Mouse (Mus musculus): ENCODE measurements around the gene B3galt1.

Gene B3galt1

DNA sequence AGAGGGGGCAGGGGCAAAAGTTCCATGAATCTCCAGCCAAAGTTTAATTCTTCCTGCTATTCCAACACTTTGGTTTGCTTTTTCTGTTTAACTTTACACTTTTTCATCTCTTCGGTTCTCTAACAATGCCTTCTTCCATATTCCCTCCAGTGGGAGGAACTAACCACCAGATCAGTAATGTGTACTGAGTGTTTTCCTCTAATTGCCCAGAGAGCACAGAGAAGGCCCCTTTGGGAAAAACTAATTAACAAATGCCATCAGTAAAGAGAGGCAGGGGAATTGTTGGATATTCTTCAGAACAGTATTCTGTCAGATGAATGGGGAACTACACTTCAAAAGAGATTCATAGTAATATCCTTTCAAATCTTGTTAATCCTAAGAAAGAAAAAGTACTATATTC is 338.1 kb downstream of the B3galt1 start:
- no peak for DNase-seq (ENCODE audit: extremely low read depth, low read depth, low spot score)

DNA sequence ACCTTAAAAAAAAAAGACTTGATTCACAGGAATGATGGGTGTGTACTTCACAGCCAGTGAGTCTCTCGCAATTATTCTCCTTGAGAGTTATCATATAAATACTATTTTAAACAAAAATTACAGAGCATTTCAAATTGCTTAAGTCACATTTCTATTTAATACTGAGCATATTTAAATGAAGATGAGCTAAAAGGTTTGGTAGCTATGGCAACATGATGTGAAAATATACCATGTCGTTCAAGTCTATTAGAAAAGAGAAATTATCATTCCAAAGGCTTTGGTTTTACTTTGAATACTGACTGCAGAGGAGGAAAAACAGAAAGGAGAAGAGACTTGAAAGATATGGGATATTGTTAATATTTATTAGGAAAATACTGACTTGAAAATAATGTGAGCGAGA is 366.3 kb downstream of the B3galt1 start:
- DNase-seq (ENCODE audit: extremely low read depth, low read depth, low spot score), result no peak

- no peak for DNase-seq (ENCODE audit: extremely low read depth, low read depth, low spot score)
Measured at GRCm38 (mm10) chr2:67948408-67948807, 382.7 kb downstream of the B3galt1 start.

DNA sequence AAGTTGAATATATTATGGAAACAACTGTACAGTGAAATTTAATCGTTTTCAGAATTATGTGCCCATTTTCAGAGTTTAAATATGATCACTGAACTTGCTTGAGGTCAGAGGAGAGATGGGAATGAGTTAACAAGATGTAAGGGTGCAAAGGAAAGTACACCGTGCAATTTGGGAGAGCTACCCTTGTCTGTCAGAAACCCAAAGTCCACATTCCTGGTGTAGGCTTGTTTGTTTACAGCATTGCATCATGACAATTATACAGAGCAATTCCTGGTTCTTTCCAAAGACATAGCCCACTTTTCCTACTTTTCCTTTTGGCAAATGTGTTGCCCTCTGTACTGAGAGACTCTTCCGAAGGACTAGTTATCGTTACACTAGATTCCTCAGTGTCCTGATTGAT is 390.5 kb downstream of the B3galt1 start:
- no peak for DNase-seq (ENCODE audit: extremely low read depth, low read depth, low spot score)

DNA sequence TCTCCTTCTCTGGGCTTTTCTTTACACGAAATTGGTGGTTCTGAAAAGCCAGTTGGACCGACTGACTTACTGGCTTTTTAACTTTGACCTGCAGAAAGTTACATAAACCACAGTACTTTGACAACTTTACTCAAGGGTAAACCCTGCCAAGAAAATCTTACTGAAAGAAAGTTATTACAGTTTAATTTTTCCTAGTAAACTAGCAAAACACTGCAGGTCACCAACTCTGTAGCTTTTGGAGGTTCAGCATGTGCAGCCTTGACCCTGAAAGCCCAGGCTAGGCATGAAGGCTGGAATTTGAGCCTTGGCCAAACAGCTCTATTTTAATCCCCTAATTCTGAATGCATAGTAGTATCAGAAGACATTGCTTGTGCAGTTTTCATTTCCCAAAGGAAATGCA is 391.9 kb downstream of the B3galt1 start:
- no peak for DNase-seq (ENCODE audit: extremely low read depth, low read depth, low spot score)

DNA sequence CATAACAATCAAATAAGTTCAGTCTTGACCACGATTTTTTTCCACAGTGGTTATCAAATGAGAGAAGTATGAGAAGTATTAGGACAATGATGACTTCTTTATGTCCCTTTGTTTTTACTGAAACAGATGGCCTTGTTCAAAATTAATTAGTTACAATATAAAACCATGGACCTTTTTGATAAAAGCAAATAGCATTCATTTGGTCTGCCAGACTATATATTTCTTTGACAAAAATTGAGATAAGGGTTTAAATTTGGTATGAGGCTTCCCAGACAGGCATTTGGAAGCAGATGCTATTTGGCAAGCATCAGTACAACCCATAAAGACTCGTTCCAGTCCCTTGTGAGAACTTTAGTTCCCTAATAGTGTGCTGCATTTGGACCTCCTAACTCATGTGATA is 395.0 kb downstream of the B3galt1 start:
- DNase-seq (ENCODE audit: extremely low read depth, low read depth, low spot score), result no peak

GRCm38 (mm10) chr2:67968812-67969211 is 403.1 kb downstream of the B3galt1 start:
- DNase-seq (ENCODE audit: extremely low read depth, low read depth, low spot score), result no peak

GRCm38 (mm10) chr2:67971091-67971490 is 405.4 kb downstream of the B3galt1 start:
- DNase-seq (ENCODE audit: extremely low read depth, low read depth, low spot score), result no peak

DNA sequence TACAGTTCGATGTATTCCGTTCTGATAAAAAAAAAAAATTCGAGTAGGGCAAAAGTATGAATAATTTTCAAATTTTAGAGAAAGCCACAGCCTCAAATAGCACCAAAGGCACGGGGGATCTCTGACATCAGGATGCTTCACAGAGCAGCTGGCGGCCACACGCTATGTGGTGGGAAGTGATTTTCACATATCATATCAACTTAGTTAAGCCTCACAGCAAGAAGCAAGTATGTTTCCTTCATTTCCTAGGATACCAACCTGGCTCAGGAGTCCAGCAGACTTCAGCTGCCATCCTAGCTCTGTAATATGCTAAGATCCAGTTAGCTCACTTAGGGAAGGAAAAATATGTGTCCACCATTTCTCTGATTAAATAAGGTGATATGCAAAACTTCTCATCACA is 405.9 kb downstream of the B3galt1 start:
- no peak for DNase-seq (ENCODE audit: extremely low read depth, low read depth, low spot score)

GRCm38 (mm10) chr2:67975764-67976163 is 410.1 kb downstream of the B3galt1 start:
- no peak for DNase-seq (ENCODE audit: extremely low read depth, low read depth, low spot score)

DNA sequence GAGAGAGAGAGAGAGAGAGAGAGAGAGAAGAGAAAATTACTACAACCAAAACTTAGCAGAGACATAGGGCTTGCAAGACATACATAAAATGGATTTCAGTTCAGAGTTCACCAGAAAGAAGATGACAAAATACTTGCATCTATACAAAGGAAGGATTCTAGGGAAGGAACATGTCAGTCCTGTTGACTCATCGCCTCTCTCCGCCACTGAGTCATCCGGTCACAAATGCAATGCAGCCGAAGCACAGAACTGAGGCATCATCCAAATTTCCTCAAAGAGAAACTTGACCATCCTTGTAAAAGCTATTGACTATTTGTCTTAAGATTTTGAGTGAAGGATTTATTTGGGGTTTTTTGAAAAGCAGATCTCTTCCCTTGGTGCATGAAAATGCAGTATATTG is 410.8 kb downstream of the B3galt1 start:
- no peak for DNase-seq (ENCODE audit: extremely low read depth, low read depth, low spot score)

GRCm38 (mm10) chr2:67977620-67978262 is 412.1 kb downstream of the B3galt1 start:
- DNase-seq (ENCODE audit: extremely low read depth, low read depth, low spot score), result no peak

DNA sequence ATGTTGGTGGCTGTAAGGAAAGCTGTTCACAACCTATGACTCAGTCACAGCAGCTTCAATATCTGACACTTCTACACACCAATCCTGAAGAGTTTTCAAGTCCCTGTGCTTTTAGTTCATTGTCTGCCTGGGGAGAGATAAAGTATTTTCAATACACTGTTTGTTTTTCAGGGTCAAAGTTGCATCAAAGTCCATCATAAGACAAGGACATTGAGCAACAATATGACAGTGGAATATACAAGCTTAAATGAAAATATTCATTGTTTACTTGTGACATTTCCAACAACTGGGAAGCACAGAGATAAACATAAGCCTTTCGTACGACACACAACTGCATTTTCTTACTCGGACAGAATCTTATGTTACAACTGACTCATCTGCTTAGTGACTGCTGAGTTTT is 417.9 kb downstream of the B3galt1 start:
- DNase-seq (ENCODE audit: extremely low read depth, low read depth, low spot score), result no peak

DNA sequence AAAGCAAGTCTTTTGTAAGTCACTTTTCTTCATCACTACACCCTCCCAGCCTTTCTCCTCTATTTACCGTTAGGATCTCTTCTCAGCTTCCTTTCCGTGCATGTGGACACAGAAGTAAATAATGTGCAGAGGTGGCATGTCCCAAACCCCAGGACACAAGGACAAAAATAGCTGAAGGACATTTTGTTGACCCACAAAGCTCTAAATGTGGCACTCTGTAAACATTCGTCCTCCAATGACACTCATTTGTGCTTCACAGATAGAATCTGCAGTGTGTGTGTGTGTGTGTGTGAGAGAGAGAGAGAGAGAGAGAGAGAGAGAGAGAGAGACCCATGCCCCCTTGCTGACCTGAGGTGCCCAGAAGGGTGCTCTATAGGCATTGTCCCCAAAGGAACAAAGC is 419.5 kb downstream of the B3galt1 start:
- no peak for DNase-seq (ENCODE audit: extremely low read depth, low read depth, low spot score)

- no peak for DNase-seq (ENCODE audit: extremely low read depth, low read depth, low spot score)
Measured at GRCm38 (mm10) chr2:67993421-67993820, 427.8 kb downstream of the B3galt1 start.

DNA sequence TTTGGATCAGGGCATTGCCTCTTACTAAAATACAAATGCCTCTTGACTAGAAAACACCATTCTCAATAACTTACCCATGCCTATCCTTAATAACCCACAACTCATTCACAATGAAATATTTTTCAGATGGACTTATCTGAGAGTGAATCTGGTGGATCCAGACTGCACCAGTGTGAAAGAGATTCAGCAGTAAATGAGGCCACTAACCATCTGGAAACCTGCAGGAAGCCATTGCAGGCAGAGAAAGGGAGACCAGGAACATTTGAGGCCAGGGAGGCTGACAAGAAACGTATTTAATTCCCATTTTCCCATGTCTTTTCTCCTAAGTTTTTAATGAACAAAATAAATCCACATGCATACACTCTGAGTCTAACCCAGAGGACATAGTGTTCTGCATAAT is 437.4 kb downstream of the B3galt1 start:
- DNase-seq (ENCODE audit: extremely low read depth, low read depth, low spot score), result no peak

DNA sequence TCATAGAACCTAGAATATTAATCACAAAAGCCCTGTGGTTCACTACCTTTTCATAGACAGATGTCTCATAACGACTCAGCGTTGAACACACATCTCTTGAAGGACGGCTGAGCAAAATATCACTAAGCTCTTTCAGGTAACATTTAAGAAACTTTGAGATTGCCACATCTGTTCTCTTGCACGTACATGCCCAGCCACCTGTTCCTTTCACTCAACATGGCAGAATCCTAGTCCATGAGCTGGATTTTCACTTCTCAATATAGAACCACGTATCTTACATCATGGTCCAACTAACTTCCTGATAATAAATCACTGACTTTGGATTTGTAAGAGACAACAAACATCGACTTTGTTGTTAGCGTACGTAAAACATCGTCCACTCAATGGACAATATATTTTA is 439.5 kb downstream of the B3galt1 start:
- DNase-seq (ENCODE audit: extremely low read depth, low read depth, low spot score), result no peak

- no peak for DNase-seq (ENCODE audit: extremely low read depth, low read depth, low spot score)
Measured at GRCm38 (mm10) chr2:68005711-68006110, 440.0 kb downstream of the B3galt1 start.

DNA sequence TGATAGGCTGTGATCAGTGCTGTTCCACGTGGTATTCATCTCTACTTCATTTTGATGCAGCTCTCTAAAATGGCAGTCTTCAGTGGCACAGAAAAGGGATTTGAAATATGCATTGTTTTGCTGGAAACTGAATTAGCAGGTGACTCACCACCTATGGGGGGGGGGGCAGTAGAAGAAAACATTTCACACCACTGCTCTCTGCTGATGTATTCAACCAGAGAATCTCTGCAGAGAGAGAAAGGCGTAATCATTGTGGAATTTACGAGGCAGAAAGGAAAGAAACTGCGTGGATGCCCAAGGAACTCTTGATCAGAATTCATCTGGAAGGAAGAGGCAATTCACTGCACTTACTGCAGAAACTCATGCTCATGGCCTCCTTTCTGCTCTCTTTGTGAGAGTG is 445.7 kb downstream of the B3galt1 start:
- no peak for DNase-seq (ENCODE audit: extremely low read depth, low read depth, low spot score)

GRCm38 (mm10) chr2:68020251-68020680 is 454.6 kb downstream of the B3galt1 start:
- DNase-seq (ENCODE audit: extremely low read depth, low read depth, low spot score), result no peak

DNA sequence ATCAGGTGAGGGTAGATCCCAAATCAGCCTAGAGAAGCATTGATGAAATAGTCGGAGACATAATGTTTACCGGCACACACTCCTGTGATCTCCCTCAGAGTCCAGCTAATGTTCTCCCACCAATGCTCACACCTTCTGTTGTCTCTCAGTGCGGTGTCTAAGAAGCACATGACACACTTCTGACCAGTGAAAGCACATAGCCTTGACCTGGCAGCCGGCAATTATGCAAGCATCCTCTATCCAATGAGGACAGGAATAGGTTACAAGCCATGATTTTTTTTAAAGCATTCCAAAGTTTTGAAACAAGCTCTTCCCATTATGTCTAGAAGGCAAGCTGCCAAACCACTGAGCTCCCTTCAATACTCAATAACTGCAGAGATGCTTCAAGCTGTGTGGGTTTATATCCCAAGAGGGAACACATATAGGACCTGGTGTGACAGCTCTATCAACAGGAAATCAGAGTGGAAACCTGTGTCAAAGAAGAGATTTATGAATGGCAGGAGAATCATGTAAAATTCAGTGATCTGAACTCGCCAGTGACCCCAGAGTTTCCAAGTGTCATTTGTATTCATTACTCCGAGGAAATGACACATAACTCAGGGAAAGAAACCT is 456.0 kb downstream of the B3galt1 start:
- DNase-seq (ENCODE audit: extremely low read depth, low read depth, low spot score), result no peak

DNA sequence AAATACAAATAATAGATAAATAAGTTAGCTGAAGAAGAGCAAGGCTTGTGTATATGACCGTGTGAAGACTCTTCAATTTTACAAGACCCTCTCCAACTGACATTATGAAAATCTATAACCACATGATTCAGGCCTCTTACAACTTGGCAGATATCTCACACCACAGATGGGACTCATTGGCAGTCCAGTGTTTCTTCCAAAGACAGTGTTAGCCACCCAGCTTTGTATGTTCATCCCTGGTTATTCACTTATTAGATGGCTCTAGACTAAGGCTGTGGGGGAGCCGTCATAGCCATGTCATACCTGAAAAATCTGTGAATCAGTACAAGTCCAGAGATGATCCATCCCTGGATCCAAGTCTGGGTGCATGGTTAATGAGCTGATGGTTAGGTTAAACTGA is 463.1 kb downstream of the B3galt1 start:
- DNase-seq (ENCODE audit: extremely low read depth, low read depth, low spot score), result no peak

- DNase-seq (ENCODE audit: extremely low read depth, low read depth, low spot score), result no peak
Measured at GRCm38 (mm10) chr2:68034711-68035110, 469.0 kb downstream of the B3galt1 start.

Data from fat pad, adult 2 months (tissue).